Mouse (Mus musculus) yolk sac, embryonic 10.5 days (tissue): ENCODE data around the gene Arfgef3.
"Not testable (repeated sequence)": the region's sequence is repeated elsewhere in the genome, so short reads cannot be mapped to it uniquely, and the experiment has no call there.

Source experiments
- DNase-seq: peaks from one replicate; pipeline ENCODE4 v3.0.0-alpha.2; 2017; ENCODE audit warnings: low spot score

Gene Arfgef3

DNA sequence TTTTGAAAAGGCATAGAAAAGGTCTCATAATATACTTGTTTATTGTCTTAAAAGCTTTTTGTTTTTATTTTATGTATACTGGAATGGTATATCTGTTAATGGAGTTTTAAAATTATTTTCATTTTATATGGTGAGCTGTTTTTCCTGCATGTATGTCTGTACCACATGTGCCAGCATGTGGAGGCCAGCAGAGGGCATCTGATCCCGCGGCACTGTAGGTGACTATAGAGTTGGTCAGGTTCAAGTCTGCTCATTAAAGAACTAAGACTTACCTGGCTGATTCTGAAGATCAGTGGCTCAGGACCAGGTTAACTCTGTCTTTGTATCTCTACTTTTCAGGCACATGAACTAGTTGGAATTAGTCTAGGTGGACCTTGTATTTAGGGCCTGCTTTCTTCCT is 171.2 kb downstream of the Arfgef3 start:
- DNase-seq, result no peak

DNA sequence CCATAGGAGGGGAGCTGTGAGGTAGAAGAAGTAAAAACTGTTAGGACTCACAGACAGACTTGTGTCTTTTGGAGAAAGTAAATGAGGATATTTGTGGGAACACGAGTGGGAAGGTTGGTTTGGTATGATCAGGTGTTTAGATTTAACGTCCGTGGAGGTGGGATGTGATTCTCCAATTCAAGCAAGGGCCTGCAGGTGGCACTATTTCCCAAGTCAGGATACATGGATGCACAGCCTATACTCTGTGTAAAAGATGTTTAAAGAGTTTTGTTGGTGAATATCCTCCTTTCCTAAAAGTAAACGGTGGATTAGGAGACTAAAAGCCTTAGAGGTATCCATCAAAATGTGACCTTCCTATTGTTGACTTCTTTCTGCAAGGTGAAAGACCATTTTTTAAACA is 180.8 kb downstream of the Arfgef3 start:
- DNase-seq, result peak; percentile 17

DNA sequence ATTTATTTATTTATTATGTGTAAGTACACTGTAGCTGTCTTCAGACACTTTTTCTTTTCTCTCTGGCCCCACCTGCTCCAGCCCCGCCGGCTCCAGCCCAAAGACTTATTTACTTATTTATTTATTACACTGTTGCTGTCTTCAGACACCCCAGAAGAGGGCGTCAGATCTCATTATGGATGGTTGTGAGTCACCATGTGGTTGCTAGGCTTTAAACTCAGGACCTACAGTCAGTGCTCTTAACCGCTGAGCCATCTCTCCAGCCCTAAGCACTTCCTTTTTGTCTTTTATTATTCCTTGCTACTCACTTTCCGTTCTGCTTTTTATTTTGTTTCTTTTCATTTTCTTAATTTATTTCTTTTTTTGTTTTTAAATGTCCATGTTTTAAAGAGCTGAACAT is 182.3 kb downstream of the Arfgef3 start:
- no peak for DNase-seq

DNA sequence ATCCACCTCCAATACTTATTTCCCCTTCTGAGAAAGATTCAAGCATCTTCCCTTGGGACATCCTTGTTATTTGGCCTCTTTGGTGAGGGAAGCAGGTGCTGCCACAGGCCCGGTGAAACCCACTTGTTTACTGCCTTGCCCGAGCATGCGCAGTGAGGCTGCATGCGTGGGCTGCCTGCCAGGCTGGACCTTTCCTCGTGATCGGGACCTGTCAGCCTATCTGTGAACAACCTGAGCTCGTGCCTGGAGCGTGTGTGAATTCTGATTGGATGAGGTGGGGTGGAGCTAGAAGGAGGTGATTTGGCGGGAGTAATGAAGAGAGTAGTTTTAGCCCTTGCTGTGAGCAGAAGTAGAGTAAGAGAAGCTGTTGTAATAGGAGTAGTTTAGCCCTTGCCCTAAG is 184.7 kb downstream of the Arfgef3 start:
- DNase-seq, result not testable (repeated sequence)

DNA sequence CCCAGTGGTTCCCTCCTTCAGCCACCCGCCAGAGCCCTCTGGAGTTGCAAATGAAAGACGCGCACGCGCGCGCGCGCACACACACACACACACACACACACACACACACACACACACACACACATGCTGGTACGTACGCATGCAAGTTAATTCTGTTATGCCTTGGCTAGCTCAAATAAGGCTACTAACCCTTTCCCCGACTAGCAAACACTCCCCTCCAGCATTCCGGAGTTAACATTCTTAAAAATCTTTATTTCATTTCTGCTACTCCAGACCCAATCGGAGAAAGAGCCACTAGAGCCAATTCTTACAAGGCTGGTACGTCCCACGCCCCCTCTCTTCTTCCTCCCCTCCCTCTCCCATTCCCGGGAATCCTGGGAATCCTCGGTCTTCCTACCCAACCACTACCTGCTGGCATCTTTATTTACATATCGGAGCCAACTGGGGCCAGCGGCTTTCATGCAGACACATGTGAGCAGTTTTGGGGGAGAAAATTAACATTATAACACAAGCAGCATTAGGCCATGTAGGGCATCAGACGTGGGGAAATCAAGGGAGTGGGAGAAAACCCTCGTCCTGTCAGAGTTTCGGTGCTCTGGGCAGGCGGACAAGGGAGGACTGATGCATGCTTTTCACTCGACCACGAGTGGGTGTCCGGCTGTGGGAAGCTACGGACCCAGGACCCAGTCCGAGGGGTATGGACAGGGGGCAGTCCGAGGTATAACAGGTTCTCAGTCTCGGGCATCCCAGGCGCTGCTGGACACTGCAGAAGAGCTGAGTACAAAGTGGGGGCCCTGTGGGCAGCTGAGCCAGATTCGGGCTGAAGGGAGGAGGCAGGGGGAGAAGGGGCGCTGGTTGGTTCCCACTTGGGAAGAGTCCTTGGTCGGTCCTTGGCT is 194.2 kb downstream of the Arfgef3 start:
- DNase-seq, result peak; percentile 32

DNA sequence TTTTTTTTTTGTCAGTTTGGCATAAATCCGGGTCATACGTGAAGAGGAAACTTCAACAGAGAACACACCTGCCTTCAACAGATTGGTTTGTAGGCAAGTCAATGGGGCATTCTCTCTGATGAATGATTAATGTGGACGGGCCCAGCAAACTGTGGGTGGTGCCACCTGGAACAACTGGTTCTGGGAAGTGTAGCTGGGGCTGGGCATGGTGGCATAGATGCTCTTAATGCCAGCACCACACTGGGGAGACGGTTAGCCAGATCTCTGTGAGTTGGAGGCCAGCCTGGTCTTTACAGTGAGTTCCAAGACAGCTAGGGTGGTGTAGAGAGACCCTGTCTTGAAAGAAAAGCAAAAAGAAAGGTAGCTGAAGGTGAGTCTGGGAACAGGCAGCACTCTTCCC is 196.4 kb downstream of the Arfgef3 start:
- DNase-seq, result no peak

DNA sequence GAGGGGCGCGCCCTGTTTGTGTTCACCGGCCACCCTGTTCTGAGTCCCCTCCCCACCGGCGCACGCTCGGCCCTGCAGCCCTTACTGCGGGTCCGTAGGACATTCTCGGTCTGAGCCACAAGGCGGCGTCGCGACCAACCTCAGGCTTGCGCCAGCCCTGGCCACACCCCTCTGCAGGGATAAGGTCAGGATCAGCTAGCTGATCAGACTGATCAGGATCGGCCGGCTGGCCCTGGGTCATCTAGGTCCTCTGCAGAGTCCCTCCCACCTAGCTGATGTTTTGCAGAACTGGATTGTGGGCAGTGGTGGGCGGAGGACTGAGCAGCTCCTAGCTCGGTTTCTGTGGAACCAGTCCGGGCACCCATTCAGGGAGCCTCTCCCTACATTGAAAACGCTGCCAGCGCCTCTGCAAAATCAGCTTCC is 197.9 kb downstream of the Arfgef3 start, which contains the start of gene Hebp2:
Hebp2 (minus strand) TSS at position 264 of the 423 bp plus-strand sequence.
- DNase-seq, result peak; percentile 83

DNA sequence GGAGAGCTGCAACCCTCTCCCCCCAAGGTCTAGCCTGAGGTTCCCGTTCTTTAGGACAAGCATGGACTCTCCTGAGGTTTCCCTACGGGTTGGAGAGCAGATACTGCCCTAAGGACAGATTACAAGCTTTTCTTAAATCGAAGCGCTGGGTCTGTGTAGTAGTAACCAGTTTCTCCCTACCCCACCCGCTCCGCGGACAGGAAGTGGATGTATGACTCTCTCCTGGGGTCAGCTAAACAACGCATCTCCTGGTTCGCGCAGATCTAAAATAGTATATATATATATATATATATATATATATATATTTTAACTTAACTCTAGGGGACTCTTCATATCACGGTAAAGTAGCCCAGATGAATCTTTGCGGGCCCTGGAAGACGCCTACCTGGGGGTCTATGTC is 198.4 kb downstream of the Arfgef3 start:
- DNase-seq, result no peak

DNA sequence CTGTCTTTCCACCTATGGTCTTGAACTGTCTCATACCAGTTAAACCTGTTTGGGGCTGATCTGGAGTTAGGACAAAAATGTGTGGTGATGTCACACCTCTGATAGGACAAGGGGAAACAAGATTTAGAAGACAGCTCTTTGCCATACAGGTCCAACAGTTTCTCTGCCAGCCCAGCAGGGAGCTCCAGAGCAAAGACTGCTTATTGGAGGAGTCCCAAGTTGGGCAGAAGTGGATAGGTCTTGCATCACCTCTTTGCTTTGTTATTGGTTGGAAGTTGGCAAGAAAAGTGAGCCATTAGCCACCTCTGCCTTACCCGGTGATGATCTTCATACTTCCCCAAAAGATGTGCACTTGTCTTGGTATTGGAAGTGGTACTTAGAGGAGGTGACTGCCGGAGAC is 206.9 kb downstream of the Arfgef3 start:
- no peak for DNase-seq

DNA sequence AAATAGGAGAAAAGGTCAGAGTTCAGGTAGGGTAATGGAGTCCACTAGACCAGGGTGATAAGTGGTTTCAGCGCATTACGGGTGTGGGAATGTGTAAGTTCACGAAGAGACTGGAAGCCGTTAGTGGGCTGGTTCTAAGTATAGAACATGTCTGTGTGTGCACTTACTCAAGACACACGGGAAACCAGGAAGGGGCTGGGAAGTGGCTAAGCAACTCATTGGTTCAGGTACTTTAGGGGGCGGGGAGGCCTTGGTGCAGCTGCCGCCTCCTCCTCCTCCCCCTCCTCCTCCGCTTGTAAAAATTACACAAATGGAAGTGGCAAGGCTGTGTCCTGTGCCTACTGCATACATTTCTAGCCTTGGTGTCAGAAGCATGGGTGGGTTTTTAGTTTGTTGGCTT is 211.5 kb downstream of the Arfgef3 start:
- no peak for DNase-seq
